Mouse (Mus musculus): ENCODE measurements around the gene Metap2. TPM values are rescaled to one million over a fixed set of nuclear protein-coding genes. Genes with fewer than 3 reads are reported as not detected.

The Metap2 gene
- polyA plus RNA-seq, 1 experiment from 2014 or later = 193 TPM

GRCm38 (mm10) chr10:93833699-93834393, 63.0 kb downstream of the Metap2 start:
- H3K4me1 ChIP-seq = peaks cover 21% of the 10 kb centered on the region
- under 1% methylated on average over 72 of the region's 75 CpGs for WGBS
- H3K9ac ChIP-seq (replicated peaks) = peak overlapping the region; percentile 69
- peak; percentile 94 for ATAC-seq (ENCODE audit: low FRiP score, low read depth)
- peak overlapping the region; percentile 27 for H3K27ac ChIP-seq (replicated peaks)
- H3K27me3 ChIP-seq = peaks cover 39% of the 10 kb centered on the region
- H3K4me2 ChIP-seq (replicated peaks) = peak overlapping the region; percentile 89
- H3K9me3 ChIP-seq = no peaks in the 10 kb centered on the region
- no peaks in the 10 kb centered on the region for H3K36me3 ChIP-seq
- peak overlapping the region; percentile 82 for H3K4me3 ChIP-seq

- Histone ChIP-seq H3K27ac (replicated peaks) (no peak overlapping the region), H3K4me2 (replicated peaks) (peak overlapping the region; percentile 89), H3K36me3 (no peaks in the 10 kb centered on the region), H3K9ac (replicated peaks) (peak overlapping the region; percentile 69), H3K27me3 (peaks cover 39% of the 10 kb centered on the region), H3K4me3 (peak overlapping the region; percentile 82), H3K9me3 (no peaks in the 10 kb centered on the region), H3K4me1 (peaks cover 21% of the 10 kb centered on the region)
- ATAC-seq (ENCODE audit: low FRiP score, low read depth) = no peak
- 3% methylated on average over 16 of the region's 16 CpGs for WGBS
These were observed 63.6 kb downstream of the Metap2 start for GRCm38 (mm10) chr10:93833370-93833698.

- H3K9me3 ChIP-seq = no peaks in the 10 kb centered on the region
- H3K36me3 ChIP-seq = no peaks in the 10 kb centered on the region
- 28% methylated on average over 9 of the region's 9 CpGs for WGBS
- H3K27ac ChIP-seq (replicated peaks) = no peak overlapping the region
- peaks cover 39% of the 10 kb centered on the region for H3K27me3 ChIP-seq
- H3K4me2 ChIP-seq (replicated peaks) = no peak overlapping the region
- no peak overlapping the region for H3K4me3 ChIP-seq
- ATAC-seq (ENCODE audit: low FRiP score, low read depth) = no peak
- H3K4me1 ChIP-seq = peaks cover 20% of the 10 kb centered on the region
- no peak overlapping the region for H3K9ac ChIP-seq (replicated peaks)
These were observed 64.1 kb downstream of the Metap2 start for GRCm38 (mm10) chr10:93832811-93833210.

GRCm38 (mm10) chr10:93831730-93832574, 64.9 kb downstream of the Metap2 start:
- no peak overlapping the region for H3K9ac ChIP-seq (replicated peaks)
- H3K4me2 ChIP-seq (replicated peaks) = peak overlapping the region; percentile 38
- WGBS = 6% methylated on average over 18 of the region's 18 CpGs
- no peaks in the 10 kb centered on the region for H3K9me3 ChIP-seq
- H3K4me1 ChIP-seq = peaks cover 16% of the 10 kb centered on the region
- no peak overlapping the region for H3K27ac ChIP-seq (replicated peaks)
- no peaks in the 10 kb centered on the region for H3K36me3 ChIP-seq
- ATAC-seq (ENCODE audit: low FRiP score, low read depth) = no peak
- peaks cover 39% of the 10 kb centered on the region for H3K27me3 ChIP-seq
- peak overlapping the region; percentile 12 for H3K4me3 ChIP-seq

- H3K9me3 ChIP-seq = no peaks in the 10 kb centered on the region
- no peak within 1 kb of the TSS for H3K27ac ChIP-seq (replicated peaks)
- H3K4me3 ChIP-seq = peak within 1 kb of the TSS; percentile 12
- H3K9ac ChIP-seq (replicated peaks) = no peak within 1 kb of the TSS
- peak within 1 kb of the TSS; percentile 38 for H3K4me2 ChIP-seq (replicated peaks)
- no peak for ATAC-seq (ENCODE audit: low FRiP score, low read depth)
- H3K36me3 ChIP-seq = no peaks in the 10 kb centered on the region
- H3K4me1 ChIP-seq = peaks cover 16% of the 10 kb centered on the region
- 7% methylated on average over 22 of the region's 22 CpGs for WGBS
- peaks cover 39% of the 10 kb centered on the region for H3K27me3 ChIP-seq
These were observed 65.8 kb downstream of the Metap2 start, which contains the start of gene Usp44 for GRCm38 (mm10) chr10:93830931-93831729. Gene Usp44, plus strand, starts transcription at chr10:93831555.

GRCm38 (mm10) chr10:93829898-93830831, 66.7 kb downstream of the Metap2 start:
- WGBS = 33% methylated on average over 9 of the region's 9 CpGs
- H3K27ac ChIP-seq (replicated peaks) = no peak overlapping the region
- no peak overlapping the region for H3K4me3 ChIP-seq
- ATAC-seq (ENCODE audit: low FRiP score, low read depth) = no peak
- no peaks in the 10 kb centered on the region for H3K9me3 ChIP-seq
- H3K36me3 ChIP-seq = no peaks in the 10 kb centered on the region
- H3K4me2 ChIP-seq (replicated peaks) = no peak overlapping the region
- H3K4me1 ChIP-seq = peaks cover 16% of the 10 kb centered on the region
- H3K9ac ChIP-seq (replicated peaks) = no peak overlapping the region
- peaks cover 43% of the 10 kb centered on the region for H3K27me3 ChIP-seq

GRCm38 (mm10) chr10:93818661-93819060, 78.2 kb downstream of the Metap2 start:
- 39% methylated on average over 7 of the region's 7 CpGs for WGBS
- H3K36me3 ChIP-seq = no peaks in the 10 kb centered on the region

GRCm38 (mm10) chr10:93813755-93814154, 83.1 kb downstream of the Metap2 start:
- peak; percentile 52; the same call in 1 of the 2 replicates for ATAC-seq (ENCODE audit: low FRiP score, low read depth)
- Histone ChIP-seq H3K4me2 (replicated peaks) (no peak overlapping the region), H3K9me3 (no peaks in the 10 kb centered on the region), H3K4me1 (no peaks in the 10 kb centered on the region), H3K4me3 (no peak overlapping the region), H3K27ac (replicated peaks) (no peak overlapping the region), H3K9ac (replicated peaks) (no peak overlapping the region), H3K27me3 (peaks cover under 1% of the 10 kb centered on the region; the same call in 1 of the 2 replicates), H3K36me3 (no peaks in the 10 kb centered on the region)
- 51% methylated on average over 10 of the region's 10 CpGs for WGBS

More at GRCm38 (mm10) chr10:93818661-93819060, 78.2 kb downstream of the Metap2 start:
- Histone ChIP-seq H3K4me1 (no peaks in the 10 kb centered on the region), H3K27me3 (peaks cover 18% of the 10 kb centered on the region), H3K4me3 (no peak overlapping the region), H3K9ac (replicated peaks) (no peak overlapping the region), H3K27ac (replicated peaks) (no peak overlapping the region), H3K9me3 (no peaks in the 10 kb centered on the region), H3K4me2 (replicated peaks) (no peak overlapping the region)
- ATAC-seq (ENCODE audit: low FRiP score, low read depth) = no peak

GRCm38 (mm10) chr10:93812774-93813415, 84.0 kb downstream of the Metap2 start:
- H3K9ac ChIP-seq (replicated peaks) = no peak overlapping the region
- H3K27ac ChIP-seq (replicated peaks) = no peak overlapping the region
- no peak for ATAC-seq (ENCODE audit: low FRiP score, low read depth)
- no peak overlapping the region for H3K4me2 ChIP-seq (replicated peaks)
- H3K9me3 ChIP-seq = no peaks in the 10 kb centered on the region
- H3K4me1 ChIP-seq = no peaks in the 10 kb centered on the region
- 27% methylated on average over 10 of the region's 10 CpGs for WGBS
- no peaks in the 10 kb centered on the region for H3K36me3 ChIP-seq
- H3K27me3 ChIP-seq = no peaks in the 10 kb centered on the region
- H3K4me3 ChIP-seq = no peak overlapping the region

GRCm38 (mm10) chr10:93812098-93812497, 84.8 kb downstream of the Metap2 start:
- H3K27ac ChIP-seq (replicated peaks) = no peak overlapping the region
- no peaks in the 10 kb centered on the region for H3K27me3 ChIP-seq
- no peak overlapping the region for H3K4me3 ChIP-seq
- H3K36me3 ChIP-seq = no peaks in the 10 kb centered on the region
- WGBS = 86% methylated on average over 7 of the region's 7 CpGs
- H3K4me1 ChIP-seq = no peaks in the 10 kb centered on the region
- H3K9ac ChIP-seq (replicated peaks) = no peak overlapping the region
- H3K4me2 ChIP-seq (replicated peaks) = no peak overlapping the region
- H3K9me3 ChIP-seq = no peaks in the 10 kb centered on the region
- ATAC-seq (ENCODE audit: low FRiP score, low read depth) = no peak

Measured in midbrain, embryonic 12.5 days (tissue).